Mouse (Mus musculus) B cell, adult 62 days (primary cell): ENCODE results near the gene Lypd6. TPM values are rescaled to one million over a fixed set of nuclear protein-coding genes. Genes with fewer than 3 reads are reported as not detected.

Experiments
- total RNA-seq: library from RNA; stranded (reverse); gene quantifications from 4 replicates; pipeline ENCODE4 v1.2.4, GENCODE M21; 2023

The Lypd6 gene
- not detected in 4 replicates for total RNA-seq

DNA sequence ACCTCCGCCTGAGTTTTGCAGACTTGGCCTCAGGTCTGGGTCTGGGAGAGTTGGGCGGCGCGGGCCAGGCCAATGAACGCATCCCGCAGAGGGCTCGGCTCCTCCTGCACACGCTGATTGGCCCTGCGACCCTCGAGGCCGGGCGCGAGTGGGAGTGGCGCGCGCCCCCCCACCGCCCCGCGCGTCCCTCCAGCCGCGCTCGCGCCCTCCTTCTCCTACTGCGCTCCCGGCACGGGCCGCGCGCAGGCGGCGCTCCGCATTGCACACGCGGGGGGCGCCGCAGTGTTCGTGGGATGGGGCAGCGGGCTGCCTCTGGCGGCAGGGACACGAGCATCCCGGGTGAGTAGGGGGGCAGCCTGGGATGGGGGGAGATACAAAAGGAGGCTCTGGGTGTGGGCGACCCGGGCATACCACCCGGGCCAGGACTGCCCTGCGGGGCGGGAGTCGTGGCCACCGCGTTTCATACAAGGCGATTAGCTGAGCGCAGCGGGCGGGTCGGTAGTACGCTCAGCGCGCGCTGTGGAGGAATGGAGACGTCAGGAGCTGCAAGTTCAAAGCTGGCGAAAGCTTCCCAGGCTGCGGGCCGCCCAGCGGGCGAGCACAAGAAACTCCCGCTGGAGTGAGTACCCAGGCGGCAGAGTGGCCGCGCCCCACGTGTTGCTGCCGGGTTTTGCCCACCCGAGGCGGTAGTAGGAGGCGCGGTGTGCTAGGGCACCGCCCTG, at the start of gene Lypd6:
Lypd6 (plus strand) TSS at position 184 of the 722 bp plus-strand sequence.

Other genes starting within 250 kb of the Lypd6 start
- 33.2 to 37.3 TPM (median 36.8 TPM) in 4 replicates for gene Mmadhc, start 230.4 kb downstream of the Lypd6 start, total RNA-seq